Mouse (Mus musculus) bone marrow macrophage, adult 2 months (primary cell): ENCODE results near the gene Pip5k1b. TPM values are rescaled to one million over a fixed set of nuclear protein-coding genes. Genes with fewer than 3 reads are reported as not detected.

Source experiments
- H3K27ac ChIP-seq: 2 replicates; pipeline ENCODE4 v1.5.1; 2012; ENCODE audit warnings: low read depth, low read length; ENCODE audit not compliant: insufficient read depth
- H3K4me1 ChIP-seq: 2 replicates; pipeline ENCODE4 v1.6.1; 2012; ENCODE audit warnings: low read length; ENCODE audit not compliant: control insufficient read depth, insufficient read depth
- H3K4me3 ChIP-seq: 2 replicates; pipeline ENCODE4 v1.5.1; 2012; ENCODE audit warnings: mild to moderate bottlenecking, low read length, moderate library complexity; ENCODE audit not compliant: insufficient read depth
- CTCF ChIP-seq: IDR thresholded peaks from 2 replicates; pipeline ENCODE4 v1.5.1; 2012; ENCODE audit warnings: low read depth, mild to moderate bottlenecking, low read length, moderate library complexity
- POLR2A ChIP-seq: IDR thresholded peaks from 2 replicates; pipeline ENCODE4 v1.6.1; 2012; ENCODE audit warnings: mild to moderate bottlenecking, low read depth, low read length, borderline replicate concordance
- polyA plus RNA-seq: library from polyadenylated mRNA; stranded (reverse); fragments of >200 nt; gene quantifications from 2 replicates; pipeline ENCODE4 v1.2.4, GENCODE M21; 2012; ENCODE audit not compliant: missing spikeins, insufficient read depth, insufficient read length

The Pip5k1b gene
- polyA plus RNA-seq, 1 experiment = not detected

GRCm38 (mm10) chr19:24316060-24316725 is 239.5 kb downstream of the Pip5k1b start:
- TF ChIP-seq CTCF = no peak
- H3K4me3 ChIP-seq = no peak overlapping the region
- no peaks in the 10 kb centered on the region for H3K4me1 ChIP-seq
- H3K27ac ChIP-seq = no peak overlapping the region

DNA sequence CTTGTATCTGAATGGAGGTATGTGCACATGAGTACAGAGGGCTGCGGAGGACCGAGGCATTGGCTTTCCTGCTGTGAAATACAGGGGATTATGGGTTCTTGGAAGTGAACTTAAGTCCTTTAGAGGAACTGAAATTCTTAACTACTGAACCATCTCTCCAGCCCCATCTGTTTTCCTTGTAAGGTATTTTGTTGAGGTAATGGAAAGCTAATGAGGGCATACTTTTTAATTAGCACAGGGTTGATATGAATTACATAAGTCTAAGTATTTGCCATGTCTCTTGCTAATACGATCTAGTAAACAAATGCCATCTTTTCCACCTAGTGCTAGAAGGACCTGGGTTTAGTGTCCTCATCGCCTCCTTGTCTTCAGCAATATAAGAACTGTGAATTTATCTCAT is 240.4 kb downstream of the Pip5k1b start:
- no peak overlapping the region for H3K27ac ChIP-seq
- H3K4me3 ChIP-seq = no peak overlapping the region
- TF ChIP-seq POLR2A = no peak
- TF ChIP-seq CTCF = no peak
- no peaks in the 10 kb centered on the region for H3K4me1 ChIP-seq

GRCm38 (mm10) chr19:24314676-24315075 is 241.0 kb downstream of the Pip5k1b start:
- H3K4me1 ChIP-seq = no peaks in the 10 kb centered on the region
- no peak overlapping the region for H3K4me3 ChIP-seq
- H3K27ac ChIP-seq = no peak overlapping the region
- TF ChIP-seq POLR2A (no peak), CTCF (no peak)

GRCm38 (mm10) chr19:24312556-24313342 is 242.9 kb downstream of the Pip5k1b start:
- Histone ChIP-seq H3K27ac (no peak overlapping the region), H3K4me3 (no peak overlapping the region), H3K4me1 (no peaks in the 10 kb centered on the region)
- TF ChIP-seq CTCF (no peak), POLR2A (no peak)

DNA sequence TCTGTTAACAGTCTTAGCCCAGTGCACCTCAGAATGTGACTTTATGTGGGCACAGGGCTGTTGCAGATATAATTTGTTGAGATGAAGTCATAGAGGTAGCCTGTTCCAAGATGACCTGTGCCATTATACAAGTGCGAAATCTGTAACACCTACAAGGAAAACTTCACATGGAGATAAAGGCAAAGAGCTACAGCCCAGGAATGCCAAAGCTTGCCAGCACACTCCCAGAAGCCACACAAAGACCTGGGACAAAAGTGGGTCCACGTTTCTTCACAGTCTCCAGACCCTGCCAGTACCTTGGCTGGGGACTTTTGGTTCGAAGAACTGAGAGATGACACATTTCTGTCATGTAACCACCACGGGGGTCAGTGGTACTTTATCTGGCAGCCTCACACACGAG is 243.6 kb downstream of the Pip5k1b start:
- Histone ChIP-seq H3K4me1 (no peaks in the 10 kb centered on the region), H3K4me3 (no peak overlapping the region), H3K27ac (no peak overlapping the region)
- TF ChIP-seq POLR2A (no peak), CTCF (no peak)

DNA sequence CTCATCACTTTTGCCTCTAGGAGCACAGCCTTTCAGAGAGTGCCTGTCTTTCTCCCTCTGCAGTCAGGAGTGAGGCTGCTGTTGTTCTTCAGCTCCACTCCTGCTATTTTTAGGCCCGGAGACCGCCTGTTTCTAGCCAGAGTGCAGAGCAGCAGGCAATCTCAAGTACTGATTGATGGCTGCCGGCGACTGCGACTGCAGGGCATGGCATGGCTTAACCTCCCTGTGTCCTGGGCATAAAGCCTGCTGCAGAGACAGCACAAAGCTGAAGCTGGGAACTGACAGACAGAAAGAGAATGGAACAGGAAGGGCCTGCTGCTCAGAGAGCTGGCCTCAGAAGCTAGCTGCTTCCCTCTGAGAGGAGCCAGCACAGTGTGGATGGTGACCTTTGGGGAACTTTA is 247.4 kb downstream of the Pip5k1b start:
- TF ChIP-seq POLR2A (no peak), CTCF (no peak)
- no peaks in the 10 kb centered on the region for H3K4me1 ChIP-seq

GRCm38 (mm10) chr19:24307271-24308221 is 248.1 kb downstream of the Pip5k1b start:
- Histone ChIP-seq H3K27ac (no peak overlapping the region), H3K4me3 (no peak overlapping the region), H3K4me1 (no peaks in the 10 kb centered on the region)
- no peak for TF ChIP-seq CTCF
- no peak for TF ChIP-seq POLR2A

More for the DNA sequence above, 247.4 kb downstream of the Pip5k1b start:
- Histone ChIP-seq H3K4me3 (no peak overlapping the region), H3K27ac (no peak overlapping the region)

DNA sequence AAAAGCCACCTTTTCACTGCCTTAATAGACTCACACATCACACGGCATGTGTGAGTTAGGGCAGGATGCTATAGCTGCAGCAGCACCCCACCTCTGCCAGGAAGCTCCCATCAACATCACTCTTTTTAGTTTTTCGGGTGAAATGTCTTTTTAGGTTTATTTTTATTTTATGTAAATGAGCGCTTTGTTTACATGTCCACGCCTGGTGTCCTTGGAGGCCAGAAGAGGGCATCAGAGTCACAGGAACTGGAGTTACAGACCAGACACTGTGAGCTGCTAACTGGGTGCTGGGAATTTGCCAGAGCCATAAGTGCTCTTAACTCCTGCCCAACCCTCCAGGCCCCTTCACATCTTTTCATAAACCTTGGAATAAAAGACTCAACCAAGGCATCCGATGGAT is 249.3 kb downstream of the Pip5k1b start:
- Histone ChIP-seq H3K27ac (no peak overlapping the region), H3K4me3 (no peak overlapping the region), H3K4me1 (no peaks in the 10 kb centered on the region)
- TF ChIP-seq CTCF = no peak
- no peak for TF ChIP-seq POLR2A

DNA sequence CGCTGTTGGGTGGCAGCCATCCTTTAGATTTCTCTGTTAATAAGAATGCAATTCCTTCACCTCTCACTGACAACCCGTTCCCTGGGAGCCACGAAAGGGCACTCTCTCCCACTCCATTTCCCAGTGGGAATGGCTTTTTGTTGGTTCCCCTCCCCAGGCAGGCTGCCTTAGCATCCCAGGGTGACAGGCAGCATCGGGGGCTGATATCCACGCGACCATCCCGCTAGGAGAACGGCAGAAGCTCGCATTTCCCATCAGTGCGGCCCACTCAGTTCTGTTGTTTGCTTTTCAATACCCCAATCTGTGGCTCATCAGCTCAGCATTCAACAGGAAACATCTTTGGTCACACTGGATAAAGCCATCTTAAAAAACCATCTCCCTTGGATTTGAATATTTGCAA is 253.5 kb downstream of the Pip5k1b start:
- Histone ChIP-seq H3K27ac (no peak overlapping the region), H3K4me1 (no peaks in the 10 kb centered on the region), H3K4me3 (no peak overlapping the region)
- TF ChIP-seq POLR2A (no peak), CTCF (no peak)

- no peak overlapping the region for H3K27ac ChIP-seq
- no peaks in the 10 kb centered on the region for H3K4me1 ChIP-seq
- TF ChIP-seq POLR2A (no peak), CTCF (no peak)
- no peak overlapping the region for H3K4me3 ChIP-seq
These were observed 253.9 kb downstream of the Pip5k1b start for GRCm38 (mm10) chr19:24301768-24302148.
